Mouse (Mus musculus) MEL-GATA-1-ER (cell line): ENCODE results near the gene Nin.
A peak's percentile ranks its signal among the peaks of the same experiment; 100 is the strongest.

Experiments
- DNase-seq: peaks from one replicate; pipeline ENCODE4 v3.0.0-alpha.2; 2012; ENCODE audit warnings: low read depth; ENCODE audit errors: extremely low read depth

The Nin gene

GRCm38 (mm10) chr12:70119552-70119951 lies 6.0 kb upstream of the Nin start:
- peak; percentile 95 for DNase-seq

GRCm38 (mm10) chr12:70118721-70119345 lies 5.3 kb upstream of the Nin start:
- no peak for DNase-seq

DNA sequence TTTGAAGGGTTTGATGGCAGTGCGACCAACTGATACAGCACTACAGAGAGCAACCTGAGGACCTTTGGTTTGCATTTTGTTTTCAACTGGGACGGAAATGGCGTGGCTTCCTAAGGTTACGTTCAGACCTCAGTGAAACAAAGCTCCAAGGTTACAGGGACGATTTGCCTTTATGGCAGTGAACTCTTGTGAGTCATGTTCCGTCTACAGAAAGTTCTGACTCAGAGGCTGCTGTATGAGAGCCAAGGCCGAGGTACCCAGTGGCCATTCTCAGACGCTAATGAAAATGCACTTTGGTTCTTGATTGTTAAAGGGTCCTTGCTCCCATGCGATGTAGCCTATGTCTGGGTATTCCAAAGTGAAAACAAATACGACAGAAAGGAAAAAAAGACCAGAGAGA lies 3.6 kb upstream of the Nin start:
- DNase-seq, result no peak

DNA sequence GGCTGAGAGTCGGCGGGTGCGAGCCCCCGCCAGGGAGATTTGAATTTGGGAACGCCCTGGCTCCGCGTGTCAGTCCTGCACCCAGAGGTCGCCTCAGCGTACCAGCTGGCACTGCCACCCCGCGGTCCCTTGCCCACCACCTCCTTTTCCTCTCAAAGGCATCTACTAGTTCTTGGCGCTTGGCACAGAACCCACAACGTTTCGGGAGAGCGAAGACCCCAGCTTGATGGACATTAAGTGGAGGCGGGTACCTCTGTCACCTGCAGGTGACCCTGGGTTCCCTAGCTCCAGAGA lies 1.5 kb downstream of the Nin start:
- DNase-seq, result no peak

GRCm38 (mm10) chr12:70111367-70112089 lies 2.0 kb downstream of the Nin start:
- no peak for DNase-seq

- no peak for DNase-seq
Measured at GRCm38 (mm10) chr12:70111117-70111366, 2.5 kb downstream of the Nin start.

DNA sequence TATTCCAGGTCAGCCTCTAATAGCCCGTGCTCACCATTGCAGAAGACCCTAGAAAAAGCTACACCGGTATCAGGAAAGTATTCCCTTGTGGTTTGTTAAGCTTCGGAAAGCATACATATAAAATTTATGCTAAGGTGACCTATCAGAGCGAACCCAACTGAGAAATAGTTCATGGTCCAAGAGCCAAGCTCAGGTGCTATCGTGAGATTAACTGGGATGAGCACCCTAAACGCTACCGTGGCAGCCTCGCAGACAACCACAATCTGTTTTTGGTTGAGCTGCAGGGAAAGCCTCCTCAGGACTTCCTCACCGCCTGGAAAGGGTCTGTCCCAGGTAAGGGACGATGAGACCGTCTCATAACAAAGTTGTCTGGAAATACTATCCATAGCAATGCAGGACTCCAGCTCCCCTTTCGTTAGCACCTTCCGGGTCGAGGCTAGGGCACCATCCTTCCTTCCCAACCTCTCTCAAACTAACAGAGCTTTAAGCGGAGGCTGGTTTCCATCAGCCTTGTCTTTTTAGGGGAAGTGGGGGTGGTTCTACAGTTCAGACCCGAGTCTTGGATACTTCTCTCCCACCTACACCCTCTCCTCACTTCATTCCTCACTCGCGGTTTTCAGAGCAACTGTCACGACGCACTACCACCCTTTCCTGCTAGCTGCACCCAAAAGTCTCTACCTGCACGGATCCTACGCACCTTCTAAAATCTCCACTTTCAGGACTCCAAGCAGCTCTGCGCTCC lies 3.0 kb downstream of the Nin start:
- DNase-seq, result peak; percentile 51

- peak; percentile 93 for DNase-seq
Measured at GRCm38 (mm10) chr12:70109921-70110320, 3.6 kb downstream of the Nin start.

- DNase-seq, result no peak
Measured at GRCm38 (mm10) chr12:70108104-70108503, 5.4 kb downstream of the Nin start.

DNA sequence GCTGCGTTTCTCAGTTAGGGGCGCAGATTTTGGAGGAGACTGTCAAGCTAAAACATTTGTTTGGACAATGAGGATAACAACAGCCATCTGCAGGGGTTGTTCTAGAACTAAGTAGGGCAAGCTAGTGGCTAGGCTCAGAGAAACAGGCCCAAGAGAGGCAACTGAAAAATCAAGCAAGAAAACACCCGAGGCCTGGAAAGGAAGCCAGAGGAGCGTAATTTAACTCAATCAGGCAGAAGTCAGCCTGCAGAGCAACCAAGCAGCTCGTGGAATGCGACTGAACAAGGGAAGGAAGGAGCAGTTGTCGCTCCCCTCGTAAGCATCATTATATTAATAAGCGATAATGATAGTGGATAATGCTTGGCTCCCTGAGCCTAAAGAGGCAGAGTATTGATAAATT lies 7.0 kb downstream of the Nin start:
- DNase-seq, result no peak

DNA sequence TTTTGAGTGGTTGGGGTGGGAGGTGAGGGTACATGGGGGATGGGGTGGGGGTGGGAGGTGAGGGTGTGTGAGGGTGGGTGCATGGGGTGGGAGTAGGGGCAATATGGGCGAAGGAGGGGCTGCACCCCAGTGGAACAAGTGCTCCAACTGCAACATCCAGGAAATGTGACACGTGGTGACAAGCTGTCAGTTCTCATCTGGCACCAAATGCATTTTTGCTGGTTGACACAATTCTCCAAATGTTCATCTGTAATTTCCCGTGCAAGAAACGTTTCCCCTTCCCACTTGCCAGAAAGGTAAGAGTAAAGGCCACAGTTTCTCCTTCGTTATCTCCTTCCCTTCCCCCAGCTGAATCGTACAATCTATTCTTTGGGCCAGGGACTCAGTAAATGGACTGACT lies 7.6 kb downstream of the Nin start:
- no peak for DNase-seq

GRCm38 (mm10) chr12:70104776-70105420 lies 8.6 kb downstream of the Nin start:
- DNase-seq, result no peak

DNA sequence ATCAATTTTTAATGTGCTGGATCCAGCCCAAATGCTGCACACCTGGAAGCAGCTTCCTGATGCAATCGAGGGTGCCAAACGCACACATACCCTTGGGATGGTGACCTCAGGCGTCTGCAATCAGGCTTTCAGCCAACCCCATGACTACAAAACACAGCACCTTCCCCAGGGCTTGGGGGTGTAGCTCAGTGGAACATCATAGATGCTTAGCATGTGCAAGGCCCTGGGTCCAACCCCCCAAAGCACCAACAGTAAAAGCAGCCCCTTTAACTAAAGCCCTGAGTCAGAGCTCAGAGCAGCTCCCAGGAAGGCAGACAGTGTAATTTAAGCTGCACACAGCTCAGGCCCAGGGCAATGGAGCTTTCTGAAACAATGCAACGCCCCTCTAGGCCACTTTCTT lies 9.3 kb downstream of the Nin start:
- DNase-seq, result no peak

- no peak for DNase-seq
Measured at GRCm38 (mm10) chr12:70103257-70103656, 10.3 kb downstream of the Nin start.

DNA sequence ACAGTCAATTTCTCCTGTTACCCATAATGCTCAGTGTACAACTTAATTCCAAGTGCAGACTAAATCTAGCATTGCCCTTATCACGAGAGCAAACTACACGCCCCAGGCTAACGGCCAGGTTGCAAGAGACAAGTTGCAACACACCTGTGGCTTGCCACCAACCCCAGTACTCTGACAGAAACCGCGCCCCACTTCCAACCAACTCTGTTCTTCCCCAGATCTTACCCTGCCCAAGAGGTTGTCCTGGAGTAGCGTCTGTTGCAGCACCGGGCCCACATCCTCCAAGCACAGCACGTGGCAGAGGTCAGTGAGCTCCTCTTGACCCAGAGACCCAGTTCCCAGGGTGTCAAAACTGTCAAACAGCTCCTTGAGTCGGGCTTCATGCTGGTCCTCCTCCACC lies 11.1 kb downstream of the Nin start:
- DNase-seq, result no peak

GRCm38 (mm10) chr12:70101823-70102222 lies 11.7 kb downstream of the Nin start:
- no peak for DNase-seq

- DNase-seq, result no peak
Measured at GRCm38 (mm10) chr12:70097901-70098300, 15.6 kb downstream of the Nin start.

DNA sequence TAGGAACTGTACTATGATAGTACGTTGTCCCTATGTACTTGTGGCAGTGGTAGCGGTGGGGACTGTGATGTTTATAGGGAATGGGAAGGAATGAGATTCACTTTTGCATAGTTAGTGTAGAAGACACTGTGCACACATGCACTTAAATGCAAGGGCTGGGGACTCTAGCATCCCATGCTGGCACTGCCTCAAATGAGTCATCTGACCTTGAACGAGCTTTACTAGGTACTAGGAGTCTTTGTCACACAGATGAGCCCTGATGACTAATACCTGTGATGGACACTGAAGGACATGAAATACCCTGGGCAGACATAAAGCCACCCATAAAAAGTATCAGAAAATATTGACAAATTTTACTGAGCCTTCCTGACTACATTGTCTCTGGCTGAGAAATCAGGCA lies 16.2 kb downstream of the Nin start:
- no peak for DNase-seq

DNA sequence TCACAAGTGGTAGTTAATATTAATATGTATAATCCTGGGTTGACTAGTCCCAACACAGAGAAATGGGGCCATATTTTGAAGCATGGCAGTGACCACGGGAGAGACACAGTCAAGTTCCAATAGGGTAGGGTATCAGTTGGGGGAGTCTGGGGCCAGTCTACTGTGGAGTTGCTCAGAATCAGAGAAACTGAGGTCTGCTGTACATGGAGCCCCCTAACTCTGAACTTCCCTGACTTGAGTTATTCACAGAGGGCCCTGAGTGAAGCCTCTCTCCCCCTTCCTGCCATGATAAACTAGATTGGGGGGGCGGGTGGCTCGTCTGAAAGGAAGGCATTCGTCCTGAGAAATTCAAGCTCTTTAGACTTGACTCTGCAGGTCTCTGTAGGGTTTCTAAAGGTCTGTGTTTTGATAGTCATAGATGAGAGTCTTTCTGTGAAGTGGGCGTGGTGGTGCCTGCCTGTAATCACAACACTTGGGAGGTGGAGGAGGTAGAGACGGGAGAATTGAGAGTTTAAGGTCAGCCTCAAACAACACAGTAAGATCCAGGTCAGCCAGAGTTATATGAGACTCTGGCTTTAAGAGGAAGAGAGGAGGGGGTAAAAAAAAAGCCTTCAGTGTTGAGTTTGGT lies 20.1 kb downstream of the Nin start:
- no peak for DNase-seq

DNA sequence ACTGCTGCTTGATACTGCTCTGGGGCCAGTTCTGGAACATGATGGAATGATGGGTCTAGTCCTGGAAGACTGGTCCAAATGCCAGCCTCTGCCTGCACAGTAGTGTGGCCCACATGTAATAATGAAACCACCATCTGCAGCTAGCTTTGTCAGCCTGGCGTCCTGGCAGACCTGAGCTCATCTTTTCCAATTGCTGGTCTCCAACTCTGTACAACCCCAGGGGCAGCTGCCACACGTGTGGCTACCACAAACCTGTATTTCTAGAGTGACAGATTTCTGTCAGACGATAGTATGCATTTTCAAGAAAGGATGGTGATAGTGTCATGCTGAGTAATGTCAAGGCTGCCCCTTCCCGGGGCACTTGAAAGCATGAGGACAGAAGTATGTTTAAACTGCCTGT lies 25.2 kb downstream of the Nin start:
- no peak for DNase-seq

GRCm38 (mm10) chr12:70085351-70085750 lies 28.2 kb downstream of the Nin start:
- no peak for DNase-seq

DNA sequence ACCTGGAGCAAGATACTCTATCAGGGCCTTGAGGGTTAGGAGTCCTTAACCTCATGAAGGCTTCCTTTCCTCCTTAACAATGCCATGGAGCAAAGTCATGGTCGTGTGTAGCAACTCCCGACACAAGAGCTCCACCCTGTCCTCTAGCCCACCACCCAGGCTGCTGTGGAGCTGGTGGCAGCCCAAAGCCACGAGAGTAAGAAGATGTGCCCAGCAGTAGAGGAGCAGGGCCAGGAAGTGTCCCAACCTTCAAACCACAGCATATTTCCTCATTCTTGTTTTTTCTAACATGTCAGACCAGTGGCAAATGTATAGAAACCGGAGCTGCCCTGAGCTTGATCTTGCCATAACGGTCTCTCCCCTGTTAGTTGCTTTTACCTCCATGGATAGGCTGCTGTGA lies 29.3 kb downstream of the Nin start:
- no peak for DNase-seq
